Comparison of ENCODE assay signal across 14 mouse cellular contexts in genomic region chr11:43891457-43891856, GRCm38 (mm10). TPM values are rescaled to one million over a fixed set of nuclear protein-coding genes. Genes with fewer than 3 reads are reported as not detected.
DNase-seq lines count a peak whose midpoint lies in the region; ATAC-seq and TF ChIP-seq lines count a peak whose summit lies in the region.
"Had no signal": no experiment of that assay in that cellular context is flagged by ENCODE, and none has a peak within 500 bp of the region (broad histone marks: within the 10 kb centered on the region; RNA-seq: fewer than 3 reads in every experiment).

No protein-coding gene starts in this region.

- WGBS in liver, embryonic 13.5 days (ENCODE audit: insufficient replicate concordance): 56% methylated on average over 3 of the region's 3 CpGs

- no peak overlapping the region for H3K27ac ChIP-seq in gastrocnemius, adult 2 months
- H3K27ac ChIP-seq in liver, embryonic 13.5 days: peak overlapping the region; percentile 61; the same call in 1 of the 2 replicates
- no peak overlapping the region for H3K27ac ChIP-seq in left cerebral cortex, adult 2 months
- H3K27ac ChIP-seq: intestine, embryonic 15.5 days; limb, embryonic 15.5 days; neural tube, embryonic 13.5 days had no signal

- no peaks in the 10 kb centered on the region for H3K9me3 ChIP-seq in liver, embryonic 13.5 days (replicated peaks)
- H3K9me3 ChIP-seq: intestine, embryonic 15.5 days; limb, embryonic 15.5 days; neural tube, embryonic 13.5 days had no signal

- peak; percentile 38 for DNase-seq in gastrocnemius, adult 2 months
- DNase-seq in gastrocnemius, adult 8-10 months (ENCODE audit: low spot score in 2 of 2): no peak
- peak; percentile 51 for DNase-seq in adrenal gland, postnatal 25 days
- DNase-seq in liver, embryonic 13.5 days: no peak
- DNase-seq in lung, postnatal 14 days: peak; percentile 42
- DNase-seq in cerebellum, adult 11-12 months: no peak
- no peak for DNase-seq in right cerebral cortex, postnatal 36 days (ENCODE audit: low spot score in 2 of 2)
- DNase-seq in left cerebral cortex, adult 2 months (ENCODE audit: extremely low spot score in 1 of 2, low spot score in 2 of 2): no peak
- DNase-seq: heart, postnatal 36 days; right cerebral cortex, postnatal 4 days had no signal

- no peaks in the 10 kb centered on the region for H3K27me3 ChIP-seq in liver, embryonic 13.5 days
- H3K27me3 ChIP-seq: intestine, embryonic 15.5 days; limb, embryonic 15.5 days; neural tube, embryonic 13.5 days had no signal

- ATAC-seq in liver, embryonic 13.5 days (ENCODE audit: low read depth): peak; percentile 84
- ATAC-seq: intestine, embryonic 15.5 days; midbrain, embryonic 16.5 days had no signal

- intact Hi-C loops in gastrocnemius, adult 2 months (cut with DNase I): no loop called here
- intact Hi-C loops in left cerebral cortex, adult 2 months (cut with DNase I): no loop called here

- no peaks in the 10 kb centered on the region for H3K36me3 ChIP-seq in liver, embryonic 13.5 days
- H3K36me3 ChIP-seq: intestine, embryonic 15.5 days; limb, embryonic 15.5 days; neural tube, embryonic 13.5 days had no signal

- H3K4me3 ChIP-seq in gastrocnemius, adult 2 months: no peak overlapping the region
- no peak overlapping the region for H3K4me3 ChIP-seq in liver, embryonic 13.5 days (replicated peaks)
- H3K4me3 ChIP-seq in left cerebral cortex, adult 2 months: no peak overlapping the region
- H3K4me3 ChIP-seq: intestine, embryonic 15.5 days; limb, embryonic 15.5 days; neural tube, embryonic 13.5 days had no signal

- H3K4me2 ChIP-seq in liver, embryonic 13.5 days: no peak overlapping the region
- H3K4me2 ChIP-seq: intestine, embryonic 15.5 days; limb, embryonic 15.5 days; neural tube, embryonic 13.5 days had no signal

- H3K9ac ChIP-seq in liver, embryonic 13.5 days: no peak overlapping the region
- H3K9ac ChIP-seq: intestine, embryonic 15.5 days; limb, embryonic 15.5 days; neural tube, embryonic 13.5 days had no signal

- no peak for TF ChIP-seq CTCF in gastrocnemius, adult 2 months (IDR thresholded peaks at IDR 0.05)
- no peak for TF ChIP-seq CTCF in left cerebral cortex, adult 2 months (IDR thresholded peaks at IDR 0.05)

- H3K4me1 ChIP-seq in liver, embryonic 13.5 days (replicated peaks): peaks cover 7% of the 10 kb centered on the region; the same call in 1 of the 2 replicates
- H3K4me1 ChIP-seq: intestine, embryonic 15.5 days; limb, embryonic 15.5 days had no signal

RNA-seq across cellular contexts. Expression of gene Adra1b, which starts 9.6 kb away (rescaled TPM):
- total RNA-seq in gastrocnemius, adult 2 months (2021): under 1 TPM; 0.26 to 0.42 TPM
- total RNA-seq in gastrocnemius, adult 8-10 months (2022): under 1 TPM in 2 of 4 experiments, not detected in 2; 0.29 to 0.31 TPM
- 1.2 TPM in 2 replicates for total RNA-seq in adrenal gland, postnatal 25 days (2021)
- 2.8 and 2.9 TPM in 2 replicates for polyA plus RNA-seq in liver, embryonic 13.5 days (2015; fragmentation: Nextera tagmentation; extraction: Ambion mirVana)
- total RNA-seq in left cerebral cortex, adult 2 months (2021): 10 to 100 TPM; 29.9 to 31.6 TPM

Comparison
In these comparisons a context has a peak if more than half of its experiments do, and no peak if none do; other contexts are left out.
1. DNase-seq: peak in gastrocnemius, adult 2 months (single experiment), adrenal gland, postnatal 25 days (single experiment) and lung, postnatal 14 days (single experiment); none in gastrocnemius, adult 8-10 months (0 of 2), liver, embryonic 13.5 days (single experiment), cerebellum, adult 11-12 months (single experiment), right cerebral cortex, postnatal 36 days (0 of 2) and left cerebral cortex, adult 2 months (0 of 2).
2. RNA of gene Adra1b, which starts 9.6 kb away (total RNA-seq): 29.9 to 31.6 TPM in left cerebral cortex, adult 2 months; 1.2 TPM in adrenal gland, postnatal 25 days, 0.26 to 0.42 TPM in gastrocnemius, adult 2 months and 0.29 to 0.31 TPM in gastrocnemius, adult 8-10 months; every median in the first group is over 10 times any median in the second.